Mouse (Mus musculus) myocyte (in vitro differentiated cells): ENCODE measurements around the gene Hist1h4f.

ENCODE experiments used
- E2F4 ChIP-seq: IDR thresholded peaks from one replicate; pipeline ENCODE4 v1.6.1; 2011; ENCODE audit warnings: mild to moderate bottlenecking, control low read depth, moderate library complexity; ENCODE audit not compliant: insufficient read depth
- POLR2A ChIP-seq: IDR thresholded peaks from one replicate; pipeline ENCODE4 v1.6.1; 2011; ENCODE audit warnings: low read depth, mild to moderate bottlenecking, control low read depth, moderate library complexity; ENCODE audit not compliant: insufficient read length

GRCm38 (mm10) chr13:23552962-23553361, 1.5 kb upstream of the Hist1h4f start, which contains the start of gene Hist1h1d:
- TF ChIP-seq POLR2A: no peak
- TF ChIP-seq E2F4: no peak
